Mouse (Mus musculus) thymus, postnatal 0 days (tissue): ENCODE data around the gene Tomm20. TPM values are rescaled to one million over a fixed set of nuclear protein-coding genes. Genes with fewer than 3 reads are reported as not detected.
A peak's percentile ranks its signal among the peaks of the same experiment; 100 is the strongest.

Experiments
- DNase-seq: peaks from one replicate; pipeline ENCODE4 v3.0.0-alpha.2; 2015; ENCODE audit warnings: low spot score
- polyA plus RNA-seq: library from polyadenylated mRNA; unstranded; fragments of >200 nt; fragmentation: Nextera tagmentation; extraction: Ambion mirVana; gene quantifications from 2 replicates; pipeline ENCODE4 v1.2.1, GENCODE M21; 2015

Tomm20 gene
- polyA plus RNA-seq, 1 experiment from 2014 or later: 329 TPM

DNA sequence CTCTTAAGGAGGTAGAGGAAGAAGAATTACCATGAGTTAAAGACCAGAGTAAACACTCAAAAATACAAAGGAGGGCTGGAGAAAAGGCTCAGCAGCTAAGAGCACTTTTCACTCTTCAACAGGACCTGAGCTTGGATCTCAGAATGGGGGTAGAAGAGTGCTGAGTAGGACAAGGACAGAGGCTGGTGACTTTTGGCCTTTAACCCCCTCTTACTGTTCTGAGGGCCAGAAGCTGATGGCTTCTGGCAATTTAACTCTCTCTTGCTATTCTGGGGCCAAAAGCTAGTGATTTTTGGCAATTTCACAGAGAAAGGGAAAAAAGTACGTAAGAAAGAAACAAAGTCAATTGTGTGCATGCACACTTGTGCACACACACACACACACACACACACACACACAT is 17.2 kb upstream of the Tomm20 start:
- DNase-seq: no peak

GRCm38 (mm10) chr8:126961516-126961915 is 15.9 kb upstream of the Tomm20 start:
- no peak for DNase-seq

DNA sequence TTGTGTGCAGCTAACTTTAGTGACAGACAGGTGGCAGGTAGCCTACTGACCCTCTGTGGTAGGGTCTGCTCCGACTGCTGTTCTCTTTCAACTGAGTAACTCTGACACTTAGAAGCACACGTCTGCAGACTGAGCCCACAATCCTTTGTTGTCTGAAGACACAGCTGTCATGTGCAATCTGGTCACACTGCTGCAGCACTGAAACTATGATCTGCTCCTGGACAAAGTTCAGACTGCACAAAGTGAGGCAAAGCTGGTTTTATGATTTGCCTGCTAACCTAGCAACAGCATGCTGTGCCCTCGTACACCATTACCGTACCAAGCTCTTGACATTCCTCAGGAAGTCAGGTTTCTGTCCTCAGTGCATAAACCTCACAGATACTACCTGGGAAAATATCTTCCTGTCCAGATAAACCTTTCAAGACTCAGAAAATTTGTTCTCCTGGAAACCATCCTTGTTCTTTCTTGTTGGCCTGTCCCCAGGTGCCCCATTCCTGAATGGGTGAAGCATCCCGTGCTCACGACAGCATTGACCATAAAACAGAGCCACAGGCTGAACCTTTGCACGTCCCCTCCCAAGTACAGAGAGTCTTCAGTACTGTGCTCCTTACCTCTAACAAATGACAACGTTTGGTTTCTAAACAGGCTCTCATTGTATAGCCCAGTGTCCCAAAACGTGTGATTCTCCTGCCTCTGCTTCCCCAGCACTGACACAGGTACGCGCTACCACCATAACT is 6.4 kb upstream of the Tomm20 start:
- no peak for DNase-seq

DNA sequence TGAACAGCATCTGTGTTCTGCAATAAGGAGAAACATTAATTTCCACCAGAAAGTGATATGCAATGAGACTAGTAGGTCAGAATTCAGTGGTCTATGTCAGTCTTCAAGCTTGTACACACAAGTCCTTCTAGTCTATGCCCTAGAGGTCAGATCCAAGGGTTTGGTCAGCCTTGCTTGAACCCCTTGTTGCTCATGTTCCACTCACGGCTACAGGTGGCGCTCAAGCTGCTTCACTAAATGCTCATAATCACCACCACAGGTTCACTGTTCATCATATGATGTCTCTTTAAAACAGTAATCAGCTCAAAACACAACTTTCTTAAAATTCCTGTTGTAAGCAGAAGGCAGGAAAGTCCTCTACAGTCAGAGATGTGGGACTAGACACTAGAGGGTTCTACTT is 3.9 kb upstream of the Tomm20 start:
- no peak for DNase-seq

GRCm38 (mm10) chr8:126946444-126946843 is 800 bp upstream of the Tomm20 start:
- no peak for DNase-seq

GRCm38 (mm10) chr8:126944781-126945691 is 608 bp downstream of the Tomm20 start:
- DNase-seq: peak; percentile 56

DNA sequence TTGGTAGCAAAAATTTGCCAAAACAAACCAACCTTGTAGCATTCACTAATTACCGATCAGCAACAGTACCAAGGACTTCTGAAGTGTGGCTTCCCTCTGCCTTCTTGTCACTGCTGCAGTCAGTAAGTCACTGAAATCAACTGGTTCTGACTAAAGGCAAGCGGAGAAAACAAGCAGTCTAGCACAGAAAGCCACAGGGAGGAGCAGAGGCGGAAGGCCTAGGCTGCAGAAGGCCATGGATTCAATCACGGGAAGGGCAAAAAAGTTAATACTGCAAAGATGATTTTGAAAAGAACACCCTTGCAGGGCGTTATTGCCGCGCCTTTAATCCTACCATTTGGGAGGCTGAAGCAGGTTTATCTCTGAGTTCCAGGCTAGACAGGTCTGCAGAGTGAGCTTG is 2.1 kb downstream of the Tomm20 start:
- DNase-seq: no peak

- DNase-seq: no peak
These were observed 8.3 kb downstream of the Tomm20 start for GRCm38 (mm10) chr8:126937337-126937736.

GRCm38 (mm10) chr8:126935932-126936331 is 9.7 kb downstream of the Tomm20 start:
- peak; percentile 16 for DNase-seq

- no peak for DNase-seq
These were observed 10.3 kb downstream of the Tomm20 start for GRCm38 (mm10) chr8:126935387-126935786.

DNA sequence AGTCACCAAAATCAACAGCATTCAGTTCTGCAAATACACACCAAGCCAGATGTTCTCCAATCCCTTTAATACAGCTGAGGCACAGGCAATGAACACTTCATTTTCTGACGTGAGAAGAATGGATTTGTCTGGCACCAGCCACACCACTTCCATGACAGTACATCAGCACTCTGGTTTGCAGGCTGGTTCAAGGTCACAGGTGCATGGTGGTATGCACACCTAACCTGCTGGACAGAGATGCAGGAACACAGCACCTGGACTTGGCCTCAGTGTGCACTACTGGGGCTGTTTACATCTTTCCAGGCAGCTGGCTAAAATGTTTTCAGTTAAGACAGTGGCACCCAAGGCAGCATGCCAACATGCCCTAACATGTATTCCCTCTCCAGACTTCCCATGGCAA is 13.0 kb downstream of the Tomm20 start:
- DNase-seq: no peak

GRCm38 (mm10) chr8:126932249-126932648 is 13.4 kb downstream of the Tomm20 start:
- DNase-seq: no peak

DNA sequence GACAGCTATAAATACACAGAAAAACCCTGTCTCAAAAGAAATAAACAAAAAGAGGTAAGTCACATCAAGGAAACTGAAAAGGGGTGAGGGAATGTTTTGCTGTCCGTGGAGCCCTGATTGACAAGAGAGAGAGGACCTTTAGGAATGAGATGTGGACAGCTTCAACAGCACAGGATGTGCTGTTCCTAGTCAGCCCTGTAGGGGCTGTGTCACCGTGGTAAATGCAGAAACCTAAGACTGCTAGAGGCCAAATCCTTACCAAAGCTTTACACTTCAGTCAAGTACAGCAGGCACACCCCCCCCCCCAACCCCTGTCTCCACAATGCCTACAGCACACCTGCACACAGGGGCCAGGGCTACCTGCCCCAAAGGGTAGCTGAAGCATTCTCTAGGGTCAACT is 13.9 kb downstream of the Tomm20 start:
- DNase-seq: peak; percentile 40

DNA sequence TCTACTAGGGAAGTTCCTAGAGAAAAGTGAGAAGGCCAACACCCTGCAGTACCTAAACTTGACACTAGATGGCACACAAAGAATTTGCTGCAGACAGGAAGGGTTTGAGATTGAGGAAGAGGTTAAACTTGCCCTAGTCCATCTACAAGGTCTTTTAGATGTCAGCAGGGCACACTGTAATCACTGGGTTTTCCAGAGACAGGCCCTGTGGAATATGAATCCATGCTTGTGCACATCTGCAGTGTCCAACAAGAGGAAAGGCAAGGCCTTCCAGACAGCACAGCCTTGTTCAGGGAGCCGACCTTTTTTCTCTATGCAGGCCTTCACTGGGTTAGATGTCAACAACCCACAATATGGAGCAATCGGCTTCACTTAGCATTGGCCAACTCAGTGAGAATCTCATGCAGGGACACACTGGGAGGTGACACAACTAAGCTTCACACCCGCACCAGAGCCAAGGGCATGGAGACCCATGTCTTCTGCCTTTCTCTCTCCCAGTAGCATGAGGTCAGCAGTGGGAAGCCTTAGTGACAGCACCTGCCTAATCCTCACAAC is 16.0 kb downstream of the Tomm20 start:
- peak; percentile 68 for DNase-seq

- no peak for DNase-seq
These were observed 16.7 kb downstream of the Tomm20 start for GRCm38 (mm10) chr8:126928755-126929505.

- DNase-seq: no peak
These were observed 17.6 kb downstream of the Tomm20 start for GRCm38 (mm10) chr8:126928028-126928427.

DNA sequence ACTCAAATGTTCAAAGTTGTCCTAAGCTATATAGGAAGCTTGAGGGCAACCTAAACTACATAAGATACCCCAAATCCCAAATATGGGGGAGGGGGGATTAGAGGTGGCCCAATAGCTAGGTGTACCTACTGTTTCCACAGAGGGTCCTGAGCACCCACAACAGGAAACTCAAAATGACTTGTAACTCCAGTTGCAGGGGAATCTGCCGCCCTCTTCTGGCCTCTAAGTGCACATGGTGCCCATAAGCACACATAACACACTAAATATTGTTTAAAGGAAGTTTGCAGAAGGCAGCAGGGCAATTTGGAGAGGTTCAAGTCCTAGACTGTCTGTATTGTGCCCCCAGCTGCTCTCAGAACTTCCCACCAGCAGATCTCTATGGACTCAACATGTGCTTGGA is 18.6 kb downstream of the Tomm20 start:
- peak; percentile 64 for DNase-seq

GRCm38 (mm10) chr8:126922981-126923380 is 22.7 kb downstream of the Tomm20 start:
- DNase-seq: no peak

DNA sequence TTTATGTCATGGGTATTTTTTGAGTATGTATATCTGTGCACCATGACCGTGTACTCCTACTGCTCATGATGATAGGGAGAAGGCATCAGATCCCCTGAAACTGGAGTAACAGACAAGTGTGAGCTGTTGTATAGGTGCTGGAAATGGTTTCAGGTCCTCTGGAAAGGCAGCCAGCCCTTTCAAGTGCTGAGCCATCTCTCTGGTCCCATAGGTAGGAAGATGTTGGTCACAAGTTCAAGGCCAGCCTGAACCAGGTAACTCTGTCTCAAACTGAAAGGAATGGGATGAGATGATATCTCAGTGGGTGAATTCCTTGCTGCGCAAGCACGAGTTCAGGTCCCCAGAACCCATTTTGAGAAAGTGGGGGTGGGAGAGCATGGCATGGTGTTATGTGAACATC is 24.2 kb downstream of the Tomm20 start:
- no peak for DNase-seq

DNA sequence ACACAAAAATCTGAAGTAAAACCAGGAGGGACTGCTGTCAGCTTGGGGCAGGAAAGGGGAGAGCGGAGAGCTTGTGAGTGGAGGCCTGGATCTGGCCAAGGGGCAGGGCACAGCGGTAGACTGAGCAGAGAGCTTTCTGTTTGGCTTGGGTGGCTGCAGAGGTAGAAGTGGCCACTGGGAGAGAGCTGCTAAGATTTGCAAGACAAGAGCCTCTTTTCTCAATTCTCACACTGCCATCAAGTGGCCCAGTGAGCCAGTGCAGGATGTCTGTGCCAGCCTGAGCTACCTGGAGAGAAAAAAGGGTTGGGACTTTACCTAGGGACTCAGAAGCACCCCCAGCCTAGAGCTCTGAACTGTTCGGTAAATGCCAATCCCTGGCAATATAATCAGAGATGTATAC is 24.8 kb downstream of the Tomm20 start:
- peak; percentile 76 for DNase-seq

- DNase-seq: no peak
These were observed 25.3 kb downstream of the Tomm20 start for GRCm38 (mm10) chr8:126920386-126920785.
